Mouse (Mus musculus) right cerebral cortex, adult 18-20 months (tissue): ENCODE data around the gene Hist1h2ah.
"Not testable (repeated sequence)": the region's sequence is repeated elsewhere in the genome, so short reads cannot be mapped to it uniquely, and the experiment has no call there.

Experiments used
- DNase-seq: peaks from one replicate; pipeline ENCODE4 v3.0.0; 2022; ENCODE audit warnings: mixed read lengths

The Hist1h2ah gene

GRCm38 (mm10) chr13:22035267-22036148 lies at the start of gene Hist1h2ah, which contains the start of gene Hist1h2bk:
TSS of gene Hist1h2ah (minus strand) at chr13:22035568.
TSS of gene Hist1h2bk (plus strand) at chr13:22035870.
- DNase-seq: peak; percentile 89

- DNase-seq: not testable (repeated sequence)
These were observed 48.8 kb upstream of the Hist1h2ah start, which contains the start of gene Vmn1r188 for GRCm38 (mm10) chr13:22084140-22084539. TSS of gene Vmn1r188 (plus strand) at chr13:22084440.

- no peak for DNase-seq
These were observed 28.1 kb upstream of the Hist1h2ah start for GRCm38 (mm10) chr13:22063468-22063867.

- DNase-seq: no peak
These were observed 26.1 kb upstream of the Hist1h2ah start for GRCm38 (mm10) chr13:22061422-22061821.

GRCm38 (mm10) chr13:22053754-22054153 lies 18.4 kb upstream of the Hist1h2ah start:
- DNase-seq: no peak

- no peak for DNase-seq
These were observed 16.1 kb upstream of the Hist1h2ah start for GRCm38 (mm10) chr13:22051523-22051859.

GRCm38 (mm10) chr13:22050591-22051522 lies 15.5 kb upstream of the Hist1h2ah start:
- peak; percentile 90 for DNase-seq

- DNase-seq: no peak
These were observed 14.5 kb upstream of the Hist1h2ah start for GRCm38 (mm10) chr13:22049737-22050440.

GRCm38 (mm10) chr13:22049041-22049440 lies 13.7 kb upstream of the Hist1h2ah start:
- no peak for DNase-seq

- no peak for DNase-seq
These were observed 9.9 kb upstream of the Hist1h2ah start for GRCm38 (mm10) chr13:22045311-22045710.

- no peak for DNase-seq
These were observed 9.2 kb upstream of the Hist1h2ah start for GRCm38 (mm10) chr13:22044432-22045155.

GRCm38 (mm10) chr13:22043503-22044431 lies 8.4 kb upstream of the Hist1h2ah start:
- DNase-seq: no peak

- DNase-seq: peak; percentile 92
These were observed 7.5 kb upstream of the Hist1h2ah start, which contains the start of the genes Hist1h2ag and Hist1h2bj for GRCm38 (mm10) chr13:22042568-22043502. TSS of gene Hist1h2ag (minus strand) at chr13:22042944. TSS of gene Hist1h2bj (plus strand) at chr13:22043214.

- DNase-seq: no peak
These were observed 6.5 kb upstream of the Hist1h2ah start for GRCm38 (mm10) chr13:22041651-22042567.

- peak; percentile 95 for DNase-seq
These were observed 5.8 kb upstream of the Hist1h2ah start, which contains the start of gene Hist1h4i for GRCm38 (mm10) chr13:22041142-22041536. TSS of gene Hist1h4i (minus strand) at chr13:22041362.

- DNase-seq: no peak
These were observed 5.2 kb upstream of the Hist1h2ah start for GRCm38 (mm10) chr13:22040464-22041141.

- no peak for DNase-seq
These were observed 4.6 kb upstream of the Hist1h2ah start for GRCm38 (mm10) chr13:22039951-22040463.
